1 mouse cellular context compared by ENCODE assay signal in the genomic region with DNA sequence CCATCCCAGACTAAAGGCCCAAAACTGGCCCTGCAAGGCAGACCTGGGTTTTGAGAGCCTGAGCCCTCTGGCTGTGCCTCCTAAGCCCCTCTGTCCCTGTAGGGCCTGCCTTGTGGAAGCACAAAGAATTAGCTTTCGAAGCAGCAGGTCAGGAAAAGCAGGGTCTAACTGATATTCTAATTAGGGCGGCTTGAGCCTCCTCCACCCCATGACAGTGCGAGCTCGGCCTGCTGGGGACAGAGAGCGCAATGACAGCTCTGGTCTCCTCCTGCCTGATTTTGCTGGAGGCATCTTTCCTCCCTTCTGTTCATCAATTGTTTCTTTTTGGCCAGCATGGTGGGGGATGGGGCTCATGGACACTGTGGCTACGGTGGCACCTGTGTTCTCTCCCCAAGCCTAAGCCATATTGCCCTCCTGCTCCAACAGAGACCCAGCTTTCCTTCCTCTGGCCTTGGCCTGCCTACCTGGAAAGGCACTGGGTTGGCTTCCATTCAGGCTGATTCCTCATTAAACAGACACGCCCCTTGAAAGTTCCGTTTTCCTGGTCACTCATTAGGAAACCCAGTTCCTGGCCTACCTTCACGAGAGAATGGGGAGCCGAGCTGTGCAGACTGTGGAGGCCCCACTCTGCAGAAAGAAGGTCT.
TF ChIP-seq lines count a peak whose summit lies in the region.

No protein-coding gene starts in this region.

TF ChIP-seq in MEL, 35 proteins besides CTCF, POLR2A, EP300 and RAD21 (continued from another document):
- no peak for TF ChIP-seq USF1 (IDR thresholded peaks at IDR 0.05; ENCODE audit: low read depth, low read length)
- TF ChIP-seq NRF1 (IDR thresholded peaks at IDR 0.05; ENCODE audit: insufficient read depth, low read depth, low read length, poor library complexity, severe bottlenecking) = no peak
- no peak for TF ChIP-seq CHD1 (IDR thresholded peaks at IDR 0.05; ENCODE audit: low read depth, low read length)
- no peak for TF ChIP-seq BHLHE40 (IDR thresholded peaks at IDR 0.05; ENCODE audit: borderline replicate concordance, low read depth, low read length)
- no peak for TF ChIP-seq USF2 (IDR thresholded peaks at IDR 0.05; ENCODE audit: borderline replicate concordance in 1 of 2, insufficient read depth in 1 of 2, low read depth in 1 of 2, low read length in 2 of 2)
- no peak for TF ChIP-seq MYB (IDR thresholded peaks at IDR 0.05; ENCODE audit: low read depth, low read length)
- TF ChIP-seq MAZ (IDR thresholded peaks at IDR 0.05; ENCODE audit: low read depth, low read length) = no peak
- no peak for TF ChIP-seq TAL1 (IDR thresholded peaks at IDR 0.05; ENCODE audit: low read length)
TF ChIP-seq in MEL: peak in this region for 0.
